Mouse (Mus musculus) heart, adult 18-20 months (tissue): ENCODE results near the gene Cldn15. TPM values are rescaled to one million over a fixed set of nuclear protein-coding genes. Genes with fewer than 3 reads are reported as not detected.
A peak's percentile ranks its signal among the peaks of the same experiment; 100 is the strongest.
"Not testable (repeated sequence)": the region's sequence is repeated elsewhere in the genome, so short reads cannot be mapped to it uniquely, and the experiment has no call there.

Experiments used
- DNase-seq, 2 experiments: peaks; one replicate each; pipeline ENCODE4 v3.0.0; 2021 to 2022; ENCODE audit warnings: mixed read lengths in 1 of 2
- total RNA-seq, 2 experiments: library from RNA; stranded (reverse); gene quantifications; 2 replicates each; pipeline ENCODE4 v1.2.3; 2021

Cldn15 gene
- total RNA-seq, 2 experiments from 2014 or later, result 5.1 to 8.4 TPM

DNA sequence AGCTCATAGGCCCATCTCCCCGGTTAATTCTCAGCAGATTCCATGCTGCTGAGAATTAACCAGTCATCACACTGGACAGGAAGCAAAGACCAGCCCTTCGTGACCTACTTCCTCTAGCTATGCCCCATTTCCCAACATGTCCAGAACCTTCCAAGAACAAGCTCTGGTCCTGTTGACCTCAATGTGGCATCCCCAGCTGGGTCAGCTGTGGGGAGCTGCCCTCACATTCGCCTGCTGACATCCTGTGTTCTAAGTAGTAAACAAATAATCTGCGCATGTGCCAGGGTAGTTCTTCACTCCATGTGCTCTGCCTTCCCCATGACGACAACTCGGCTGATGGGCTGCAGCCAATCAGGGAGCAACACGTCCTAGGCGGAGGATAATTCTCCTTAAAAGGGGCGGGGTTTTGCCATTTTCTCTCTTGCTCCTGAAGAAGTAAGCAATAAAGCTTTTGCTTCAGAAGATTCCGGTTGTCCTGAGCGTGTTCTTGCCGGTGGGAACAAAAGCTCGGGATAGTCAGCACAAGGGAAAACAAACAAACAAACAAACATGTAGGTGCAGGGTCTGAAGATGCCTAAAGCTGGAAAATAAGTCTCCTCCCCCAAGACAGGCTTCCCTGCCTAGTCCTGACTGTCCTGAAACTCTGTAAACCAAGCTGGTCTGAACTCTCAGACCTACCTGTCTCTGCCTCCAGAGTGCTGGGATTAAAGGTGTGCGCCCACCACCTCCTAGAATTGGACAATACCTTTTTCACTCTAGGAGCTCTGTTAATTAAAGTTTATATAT lies 16.7 kb upstream of the Cldn15 start:
- not testable (repeated sequence) for DNase-seq

DNA sequence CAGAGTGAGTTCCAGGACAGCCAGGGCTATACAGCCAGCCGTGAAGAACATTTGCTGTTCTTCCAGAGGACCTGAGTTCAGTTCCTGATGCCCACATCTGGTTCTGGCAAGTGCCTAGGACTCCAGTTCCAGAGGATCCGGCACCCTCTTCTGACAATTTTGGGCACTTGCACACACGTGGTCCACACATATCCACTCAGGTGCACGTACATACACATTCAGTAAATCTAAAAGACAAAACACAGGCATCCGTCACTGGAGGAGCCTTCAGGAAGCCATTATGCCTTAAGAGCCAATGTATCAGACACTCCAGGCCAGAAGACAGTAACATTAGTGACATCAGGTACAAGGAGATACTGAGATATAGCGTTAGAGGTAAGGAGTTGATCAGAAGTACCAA lies 15.9 kb upstream of the Cldn15 start:
- no peak for DNase-seq

DNA sequence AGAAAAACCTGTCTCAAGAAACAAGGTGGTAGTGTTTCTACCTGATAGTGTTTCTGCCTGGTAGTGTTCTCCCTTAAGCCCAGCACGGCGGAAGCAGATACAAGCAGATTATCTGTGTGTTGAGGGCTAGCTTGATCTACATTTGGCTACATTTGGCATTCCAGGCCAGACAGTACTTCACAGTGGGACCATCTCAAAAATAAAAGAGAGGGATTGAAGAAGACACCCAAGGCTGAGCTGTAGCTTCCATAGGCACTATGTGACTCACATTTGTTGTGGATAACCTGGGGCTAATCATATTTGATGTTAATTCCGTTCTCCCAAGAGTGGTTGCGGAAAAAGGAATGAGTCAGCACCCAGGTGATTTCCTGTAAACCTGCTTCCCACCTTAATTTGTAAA lies 14.3 kb upstream of the Cldn15 start:
- no peak for DNase-seq

DNA sequence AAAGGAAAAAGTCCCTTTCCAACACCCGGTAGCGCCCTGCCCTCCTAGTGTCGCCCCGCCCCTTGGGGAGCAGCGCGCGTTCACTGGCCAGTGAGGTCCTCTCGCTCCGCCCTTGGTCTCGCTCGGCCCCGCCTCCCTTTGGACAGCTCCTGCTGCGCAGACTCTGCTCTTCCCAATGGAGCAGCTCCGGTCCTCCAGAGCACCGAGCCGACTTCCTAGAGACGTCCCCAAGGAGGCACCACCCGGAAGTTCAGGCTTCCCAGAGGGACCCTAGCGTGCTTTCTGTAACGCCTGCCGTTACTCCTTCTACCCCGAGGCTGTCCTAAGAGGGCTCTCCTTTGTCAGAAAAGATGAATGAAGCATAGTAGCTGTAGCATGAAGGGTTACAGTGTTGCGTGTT lies 13.4 kb upstream of the Cldn15 start, which contains the start of gene Fis1:
TSS of gene Fis1 (plus strand) at position 261 of the 400 bp plus-strand sequence.
- peak; percentile 97 to 98 for DNase-seq

DNA sequence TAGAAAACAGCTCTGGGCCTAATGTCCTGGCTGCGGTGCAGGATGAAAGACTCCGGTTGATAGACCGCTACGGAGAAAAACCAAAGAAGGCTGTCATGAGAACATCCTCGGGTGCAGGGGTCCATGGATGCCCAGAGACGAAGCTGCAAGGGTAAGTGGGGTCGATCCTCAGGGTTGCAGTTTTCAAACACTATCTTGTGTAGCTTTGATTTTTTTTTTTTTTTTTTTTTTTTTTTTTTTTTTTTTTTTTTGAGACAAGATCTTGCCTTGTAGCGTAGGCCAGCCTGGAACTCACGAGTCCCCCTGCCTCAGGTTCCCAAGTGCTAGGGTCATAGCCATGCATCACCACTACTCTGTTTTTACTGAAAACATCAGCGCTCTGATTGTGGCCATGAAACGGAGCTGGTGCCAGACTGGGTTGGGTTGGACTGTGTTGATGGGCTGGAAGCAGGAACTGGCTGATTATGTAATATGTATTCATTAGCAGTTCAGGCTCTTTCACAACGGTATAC lies 12.9 kb upstream of the Cldn15 start:
- DNase-seq, result peak; percentile 56 to 62

DNA sequence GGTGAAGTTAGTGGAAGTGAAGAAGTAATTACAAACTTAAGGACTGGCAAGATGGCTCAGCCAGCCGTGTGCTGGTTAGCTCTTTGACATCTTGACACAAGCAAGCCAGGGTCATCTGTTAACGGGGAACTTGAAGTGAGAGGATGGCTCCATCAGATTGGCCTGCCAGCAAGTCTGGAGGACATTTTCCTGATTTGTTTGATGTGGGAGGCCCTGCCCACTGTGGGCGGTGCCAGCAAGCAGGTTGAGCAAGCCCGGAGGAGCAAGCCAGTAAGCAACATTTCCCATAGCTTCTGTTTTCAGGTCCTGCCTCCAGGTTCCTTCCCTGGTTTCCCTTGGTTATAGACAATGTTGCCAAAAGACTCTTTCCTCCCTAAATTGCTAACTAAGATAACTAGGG lies 10.8 kb upstream of the Cldn15 start:
- DNase-seq, result no peak

DNA sequence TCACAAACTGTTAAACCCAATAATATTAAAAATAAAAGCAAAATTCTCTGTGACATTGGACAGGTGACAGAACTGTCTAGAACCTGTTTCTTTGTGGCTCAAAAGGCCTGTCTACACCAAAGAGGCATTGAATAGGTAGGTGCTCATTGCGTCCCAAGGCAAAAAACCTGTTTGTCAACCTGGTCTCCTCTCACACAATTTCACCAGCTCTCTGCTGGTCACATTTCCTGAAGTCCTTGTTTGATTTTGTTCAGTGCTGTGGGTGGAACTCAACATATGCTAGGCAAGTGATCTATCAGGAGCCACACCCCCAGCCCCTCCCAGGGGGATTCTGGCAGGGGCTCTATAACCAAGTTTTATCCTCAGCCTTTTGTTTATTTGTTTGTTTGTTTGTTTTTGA lies 9.2 kb upstream of the Cldn15 start:
- DNase-seq, result no peak

DNA sequence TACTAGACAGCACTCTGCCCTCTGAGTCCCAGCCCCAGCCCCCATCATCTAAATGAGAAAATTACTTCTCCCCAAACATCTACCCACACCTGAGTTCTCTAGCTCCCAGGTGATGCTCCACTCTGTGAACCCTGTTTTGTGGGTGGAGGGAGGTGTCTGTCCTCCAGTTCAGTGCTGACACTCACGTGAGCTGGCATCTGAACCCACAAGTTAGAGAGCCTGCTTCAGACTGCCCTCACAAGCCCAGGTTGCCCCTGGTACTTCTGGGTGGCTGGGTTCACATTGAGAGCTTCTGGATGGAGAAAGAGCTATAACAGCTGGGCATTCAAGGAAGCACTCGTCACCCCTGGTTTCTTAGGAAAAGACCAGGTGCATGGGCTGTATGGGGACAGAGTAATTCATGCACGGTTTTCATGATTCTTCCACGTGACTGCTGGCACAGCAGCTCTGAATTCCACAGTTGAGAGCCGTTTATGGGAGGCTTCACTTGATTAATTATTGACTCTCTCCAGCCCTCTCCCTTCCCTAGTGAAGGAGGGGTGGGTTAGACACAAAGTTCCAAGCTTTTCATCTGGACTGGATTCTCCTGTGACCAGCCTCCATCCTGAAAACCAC lies 7.3 kb upstream of the Cldn15 start:
- DNase-seq, result no peak

DNA sequence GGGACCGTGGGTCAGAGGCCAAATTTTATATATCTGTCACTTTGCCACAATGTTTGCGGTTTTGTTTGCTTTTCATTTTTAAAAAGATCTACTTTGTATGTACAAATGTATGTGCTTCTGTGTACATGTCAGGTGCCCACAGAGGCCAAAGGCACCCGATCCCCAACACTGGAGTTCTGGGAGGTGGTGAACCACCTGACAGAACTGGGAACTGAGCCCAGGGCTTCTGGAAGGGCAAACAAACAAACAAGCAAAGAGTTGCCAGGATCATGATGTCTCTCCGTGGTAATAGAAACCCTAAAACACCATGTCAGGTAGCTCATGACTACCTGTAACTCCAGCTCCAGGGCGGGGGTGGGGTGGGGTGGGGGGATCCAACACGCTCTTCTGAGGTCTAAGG lies 6.4 kb upstream of the Cldn15 start:
- no peak for DNase-seq

DNA sequence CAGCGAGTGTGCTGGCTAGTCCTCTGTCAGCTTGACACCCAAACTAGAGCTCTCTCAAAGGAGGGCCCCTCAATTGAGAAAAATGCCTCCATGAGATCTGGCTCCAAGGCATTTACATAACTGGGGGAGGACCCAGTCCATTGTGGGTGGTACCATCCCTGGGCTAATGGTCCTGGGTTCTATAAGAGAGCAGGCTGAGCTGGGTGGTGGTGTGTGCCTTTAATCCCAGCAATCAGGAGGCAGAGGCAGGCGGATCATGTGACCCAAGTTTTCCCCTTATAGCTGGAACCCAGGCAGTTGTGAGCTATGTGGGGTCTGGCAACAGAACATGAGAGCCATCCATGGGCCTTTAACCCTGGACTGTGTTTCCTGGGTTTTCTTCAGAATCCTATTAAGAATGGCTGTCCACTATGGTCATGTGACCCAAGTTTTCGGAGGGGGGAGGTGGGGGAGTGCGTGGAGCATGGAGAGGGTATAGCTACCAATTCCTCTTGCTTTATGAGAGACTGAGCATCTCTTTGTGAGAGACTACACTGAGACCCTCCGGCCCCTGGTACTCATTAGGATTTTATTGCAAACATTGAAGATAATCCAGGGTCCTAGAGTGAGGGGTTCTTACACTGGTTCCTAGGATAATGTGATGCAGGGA lies 5.0 kb upstream of the Cldn15 start:
- DNase-seq, result no peak

DNA sequence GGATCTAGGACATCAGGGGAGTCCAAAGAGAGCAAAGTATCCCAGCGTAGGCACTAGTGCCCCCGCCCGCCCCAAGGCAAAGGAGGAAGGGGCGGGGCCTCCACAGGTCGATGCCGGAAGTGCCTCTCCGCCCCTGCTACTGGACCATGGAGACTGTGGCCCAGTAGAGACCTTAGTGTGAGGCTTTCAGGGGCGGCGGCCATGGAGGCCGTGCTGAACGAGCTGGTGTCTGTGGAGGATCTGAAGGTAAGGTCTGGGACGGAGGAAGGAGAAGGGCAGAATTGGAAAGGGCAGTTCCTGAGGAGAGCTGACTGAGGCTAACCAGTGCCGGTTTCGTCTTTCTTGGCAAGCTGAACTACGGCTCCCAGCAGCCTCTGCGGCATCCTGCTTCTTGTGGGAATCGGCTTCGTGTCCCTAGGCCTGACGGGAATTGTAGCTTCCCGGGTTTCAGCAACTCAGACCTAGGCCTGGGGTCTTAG lies 4.4 kb upstream of the Cldn15 start:
- DNase-seq, result peak; percentile 94 to 95

DNA sequence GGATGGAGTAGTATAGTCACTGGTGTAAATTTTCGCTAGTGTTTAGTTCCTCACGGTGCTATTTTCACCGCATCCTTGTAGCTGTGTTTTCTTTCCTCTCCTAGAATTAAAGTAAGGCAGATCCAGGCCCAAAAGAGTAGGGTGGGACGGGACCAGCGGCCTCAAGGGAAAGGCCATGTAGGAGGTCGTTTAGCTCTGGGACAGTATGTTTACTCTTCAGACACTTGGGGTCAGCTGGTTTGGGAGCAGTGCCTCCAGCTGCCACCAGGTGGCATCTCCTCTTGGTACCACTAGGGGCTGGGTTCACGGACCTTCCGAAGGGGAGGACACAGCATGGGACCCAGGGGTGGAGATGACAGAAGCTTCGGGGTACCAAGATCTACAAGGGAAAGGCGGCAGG lies 3.9 kb upstream of the Cldn15 start:
- peak; percentile 86 to 91 for DNase-seq

DNA sequence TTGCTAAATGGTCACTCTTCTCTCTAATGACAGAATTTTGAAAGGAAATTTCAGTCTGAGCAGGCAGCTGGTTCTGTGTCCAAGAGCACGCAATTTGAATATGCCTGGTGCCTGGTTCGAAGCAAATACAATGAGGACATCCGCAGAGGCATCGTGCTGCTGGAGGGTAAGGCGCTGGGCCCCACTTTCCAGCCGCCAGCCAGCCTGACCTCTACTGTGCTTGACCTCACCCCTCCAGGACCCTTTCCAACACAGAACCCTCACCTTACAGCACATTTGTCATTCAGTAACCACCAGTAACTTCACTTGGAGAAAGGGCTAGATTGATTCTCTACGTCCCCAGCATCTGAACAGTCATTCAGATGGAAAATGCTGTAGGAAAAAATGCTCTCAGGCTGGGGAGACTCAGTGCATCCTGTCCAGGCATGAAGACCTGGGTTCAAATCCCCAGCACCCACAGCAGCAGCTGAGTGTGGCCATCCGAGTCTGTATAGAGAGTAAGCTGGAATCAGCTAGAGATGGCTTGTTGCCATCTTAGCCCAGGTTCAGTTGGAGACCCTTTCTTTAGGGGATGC lies 3.4 kb upstream of the Cldn15 start:
- no peak for DNase-seq

DNA sequence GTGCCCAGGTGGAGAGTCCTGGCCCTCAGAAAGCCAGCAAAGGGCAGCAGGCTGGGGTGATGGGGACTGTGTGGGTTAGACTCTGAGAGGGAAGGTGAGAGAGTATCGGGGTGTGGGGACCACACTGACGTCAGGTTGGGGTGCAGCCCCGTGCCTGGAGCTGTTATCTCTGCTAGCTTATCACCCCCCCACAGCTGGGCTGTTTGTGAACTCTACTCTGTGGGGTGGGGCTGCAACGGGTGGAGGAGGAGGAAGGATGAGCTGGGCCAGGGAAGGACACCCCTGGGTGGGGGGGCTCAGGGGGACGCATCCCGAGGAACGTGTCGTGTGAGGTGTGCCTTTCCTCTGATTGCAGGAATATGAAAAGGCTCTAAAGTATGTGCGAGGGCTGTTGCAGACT lies 1.2 kb upstream of the Cldn15 start:
- DNase-seq, result peak in 1 of 2 experiments; percentile 35

DNA sequence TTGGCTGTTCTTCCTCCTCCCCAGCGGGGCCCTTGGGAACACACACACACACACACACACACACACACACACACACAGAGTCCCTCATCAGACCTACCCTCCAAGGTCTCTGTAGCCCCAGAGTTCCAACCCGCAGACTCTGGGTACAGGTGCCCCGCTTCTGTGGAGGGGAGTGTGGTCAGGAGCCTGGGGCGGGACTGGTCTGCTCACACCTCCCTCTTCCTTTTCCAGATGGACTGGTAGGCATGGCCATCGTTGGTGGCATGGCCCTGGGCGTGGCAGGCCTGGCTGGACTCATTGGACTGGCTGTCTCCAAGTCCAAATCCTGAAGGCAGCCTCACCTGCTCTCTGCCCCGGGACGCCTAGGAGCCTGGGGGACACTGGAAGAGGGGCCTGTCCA lies 730 bp upstream of the Cldn15 start:
- no peak for DNase-seq

DNA sequence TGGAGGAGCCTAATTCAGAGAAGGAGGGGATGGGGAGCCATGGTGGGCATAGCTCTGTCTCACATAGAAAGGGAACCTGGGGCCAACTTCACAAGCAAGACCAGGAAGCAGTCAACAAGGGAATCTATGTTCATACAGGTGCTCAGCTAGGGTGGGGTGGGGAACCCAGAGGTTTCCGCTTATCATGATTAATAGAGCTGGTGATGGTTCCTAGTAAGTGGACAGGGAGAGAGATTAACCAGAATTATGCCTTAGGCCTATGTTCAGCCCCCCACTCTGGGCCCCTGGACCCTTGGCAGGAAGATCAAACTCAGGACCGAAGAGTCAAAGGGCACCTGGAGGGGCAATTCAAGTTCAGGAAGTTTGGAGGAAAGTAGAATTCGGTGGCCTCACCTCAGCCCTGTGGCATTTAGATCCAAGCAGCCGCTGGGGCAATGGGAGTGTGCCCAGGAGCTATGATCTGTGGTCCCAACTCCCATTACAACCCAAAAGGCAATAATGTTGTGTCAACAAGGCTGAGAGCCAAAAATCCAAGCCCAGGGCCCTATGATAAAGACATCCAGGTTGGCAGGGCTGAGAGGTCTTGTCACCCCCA lies 542 bp downstream of the Cldn15 start:
- peak in 1 of 2 experiments; percentile 30 for DNase-seq

DNA sequence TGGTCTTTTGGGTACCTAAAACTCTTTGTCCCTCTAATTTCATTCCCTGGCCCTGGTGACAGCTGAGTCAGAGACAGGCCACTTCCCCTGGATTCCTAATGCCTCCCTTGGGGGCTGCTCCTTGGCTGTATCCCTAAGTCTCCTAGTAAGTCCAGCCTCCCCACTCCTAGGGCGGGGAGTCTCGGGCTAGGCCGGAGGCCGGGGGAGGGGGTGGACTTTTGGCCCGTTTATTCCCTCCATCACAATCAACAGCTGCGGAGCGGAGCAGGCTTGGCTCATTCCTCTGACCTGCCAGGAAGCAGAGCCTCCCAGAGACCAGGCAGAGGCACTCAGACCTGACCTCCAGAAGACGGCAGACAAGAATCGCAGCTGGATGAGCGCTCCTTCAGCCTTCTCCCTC lies 1.2 kb downstream of the Cldn15 start:
- peak; percentile 85 to 93 for DNase-seq

DNA sequence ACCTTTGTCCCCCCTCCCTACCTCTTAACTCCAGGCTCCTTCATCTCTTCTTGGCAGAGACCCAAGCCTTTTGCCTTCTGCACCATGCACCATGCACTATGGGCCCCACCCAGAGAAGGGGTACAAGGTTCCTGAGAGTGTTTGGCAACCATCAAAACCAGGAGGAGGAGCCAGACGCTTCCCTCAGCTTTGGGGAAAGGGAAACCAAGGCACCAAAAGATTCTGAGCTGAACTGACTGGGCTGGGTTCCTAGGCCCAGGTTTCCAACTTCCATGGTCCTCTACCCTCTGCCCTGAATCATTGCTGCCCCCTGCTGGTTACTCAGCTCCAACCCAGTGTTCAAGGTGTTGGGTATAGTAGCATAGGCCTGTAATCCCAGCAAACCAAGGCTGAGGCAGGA lies 4.3 kb downstream of the Cldn15 start:
- peak; percentile 80 to 86 for DNase-seq

DNA sequence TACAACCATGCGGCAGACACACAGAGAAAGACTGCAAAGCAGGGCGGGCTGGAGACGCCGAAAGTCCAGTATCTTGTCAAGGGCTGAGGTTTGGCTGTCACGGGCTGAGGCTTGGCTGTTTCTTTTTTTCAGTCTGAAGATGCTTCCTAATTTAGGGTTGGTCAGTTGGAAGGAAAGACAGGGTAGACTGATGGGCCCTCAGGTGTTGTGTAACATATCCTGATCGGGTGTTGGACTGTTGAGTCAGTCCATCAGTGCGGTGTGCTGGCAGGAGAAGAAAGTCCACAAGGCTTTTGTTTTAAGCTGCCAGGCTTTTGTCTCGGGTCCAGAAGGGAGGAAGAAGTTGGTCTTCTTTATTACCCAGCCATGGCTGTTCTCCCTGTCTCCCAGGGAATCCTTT lies 7.3 kb downstream of the Cldn15 start:
- no peak for DNase-seq

DNA sequence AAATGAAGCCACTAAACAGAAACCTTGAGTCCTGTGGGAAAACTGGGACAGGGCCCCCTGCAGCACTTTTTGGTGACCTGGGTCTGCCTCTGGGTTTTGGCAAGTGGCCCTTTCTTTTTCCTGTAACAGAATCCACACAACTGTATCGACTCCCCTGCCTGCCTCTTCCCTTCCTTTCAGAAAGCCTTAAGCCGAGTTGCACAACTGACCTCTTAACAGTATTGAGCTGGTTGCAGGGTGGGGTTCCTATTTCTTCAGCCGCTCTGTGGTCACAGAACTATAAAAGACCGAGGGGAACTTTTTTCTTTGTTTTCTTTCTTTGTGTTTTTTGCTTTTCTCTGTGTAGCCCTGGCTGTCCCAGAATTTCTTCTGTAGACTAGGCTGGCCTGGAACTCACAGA lies 11.4 kb downstream of the Cldn15 start:
- DNase-seq, result no peak

DNA sequence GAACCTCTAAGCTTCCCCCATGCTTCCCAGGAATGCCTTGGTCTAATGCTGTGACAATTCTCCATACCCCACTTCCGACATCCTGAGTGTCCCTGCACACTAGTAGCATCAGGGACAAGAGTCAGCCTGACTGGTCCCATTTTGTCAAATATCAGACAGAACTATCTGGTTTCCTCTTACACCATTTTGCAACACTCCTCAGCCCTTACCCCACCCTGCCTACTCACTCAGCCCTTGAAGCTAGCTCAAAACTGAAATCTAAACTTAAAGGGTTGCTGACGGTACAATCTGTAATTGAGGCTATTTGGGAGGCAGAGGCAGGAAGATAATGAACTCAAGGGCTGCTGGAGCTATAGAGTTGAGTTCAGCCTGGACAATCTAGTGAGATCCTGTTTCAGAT lies 13.3 kb downstream of the Cldn15 start:
- DNase-seq, result no peak

DNA sequence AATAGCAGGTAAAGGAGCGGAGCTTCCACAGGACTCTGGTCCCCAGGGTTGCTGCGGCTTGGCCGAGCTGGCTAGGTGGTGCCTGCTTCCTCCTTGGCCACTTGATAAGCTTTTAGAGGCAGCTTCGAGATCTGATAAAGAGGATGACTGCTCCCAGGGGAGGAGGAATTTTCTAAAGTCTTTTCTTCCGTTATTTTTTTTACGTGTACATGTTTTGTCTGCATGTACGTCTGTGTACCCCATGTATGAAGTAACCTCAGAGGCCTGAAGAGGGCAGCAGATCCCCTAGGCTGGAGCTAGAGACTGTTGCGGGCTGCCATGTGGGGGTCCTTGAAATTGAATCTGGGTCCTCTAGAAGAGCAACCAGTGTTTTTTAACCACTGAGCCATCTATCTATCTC lies 14.6 kb downstream of the Cldn15 start:
- DNase-seq, result no peak
